Mouse (Mus musculus) pancreas, adult 10 weeks (tissue): Measurements from ENCODE around the gene Lrrc28. TPM values are rescaled to one million over a fixed set of nuclear protein-coding genes. Genes with fewer than 3 reads are reported as not detected.

Experiments used
- polyA plus RNA-seq: library from polyadenylated mRNA; stranded (reverse); fragments of 350-450 nt; fragmentation: Illumina TruSeq; extraction: RNeasy Lipid Tissue Mini Kit (QIAGEN cat#74804); gene quantifications from one replicate; pipeline ENCODE4 v1.2.3, GENCODE M21; 2015; ENCODE audit warnings: low read depth, low replicate concordance; ENCODE audit not compliant: insufficient read depth

Lrrc28 gene
- 3.2 TPM for polyA plus RNA-seq

GRCm38 (mm10) chr7:67644833-67645680, at the start of gene Lrrc28:
Gene Lrrc28, minus strand, starts transcription at chr7:67645268.

DNA sequence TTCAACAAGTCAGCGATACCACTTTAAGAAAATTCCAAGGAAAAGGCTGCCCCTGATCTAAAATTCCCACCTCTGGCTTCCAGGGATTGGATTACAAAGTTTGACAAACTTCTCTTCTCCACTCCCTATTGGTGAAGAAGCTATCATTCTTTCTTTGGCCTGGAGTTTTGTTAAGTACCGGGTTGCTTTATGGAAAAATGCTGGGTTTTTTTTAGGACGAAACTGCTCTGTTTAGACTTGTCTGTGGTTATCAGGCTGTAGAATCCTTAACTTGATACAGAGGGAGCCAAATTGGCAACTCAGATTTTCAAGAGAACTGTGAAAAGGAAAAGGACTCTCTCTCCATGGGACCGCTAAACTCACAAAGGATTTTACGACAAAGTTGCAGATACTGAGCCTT, 2.2 kb upstream of the Lrrc28 start, which contains the start of gene Ttc23:
TSS of gene Ttc23 (plus strand) at position 134 of the 400 bp plus-strand sequence.

Other genes with a start within 250 kb of the Lrrc28 start
- gene Ttc23, start 2.1 kb upstream of the Lrrc28 start, polyA plus RNA-seq: 11.4 TPM
- 1.7 TPM for gene Synm, start 114.5 kb upstream of the Lrrc28 start, polyA plus RNA-seq